Mouse (Mus musculus) skeletal muscle tissue, postnatal 0 days (tissue): Measurements from ENCODE around the gene Psd. TPM values are rescaled to one million over a fixed set of nuclear protein-coding genes. Genes with fewer than 3 reads are reported as not detected.

Source experiments
- microRNA counts: library from miRNA; unstranded; fragments of <30 nt; microRNA quantifications from one replicate; lab custom pipeline; 2015
- microRNA-seq, 2 experiments: library from miRNA; unstranded; fragments of <30 nt; microRNA quantifications; one replicate each; pipeline ENCODE4; 2016
- polyA plus RNA-seq: library from polyadenylated mRNA; unstranded; fragments of >200 nt; fragmentation: Nextera tagmentation; extraction: Ambion mirVana; gene quantifications from 2 replicates; pipeline ENCODE4 v1.2.1, GENCODE M21; 2015

The Psd gene
- polyA plus RNA-seq: 1.5 and 1.6 TPM in 2 replicates

DNA sequence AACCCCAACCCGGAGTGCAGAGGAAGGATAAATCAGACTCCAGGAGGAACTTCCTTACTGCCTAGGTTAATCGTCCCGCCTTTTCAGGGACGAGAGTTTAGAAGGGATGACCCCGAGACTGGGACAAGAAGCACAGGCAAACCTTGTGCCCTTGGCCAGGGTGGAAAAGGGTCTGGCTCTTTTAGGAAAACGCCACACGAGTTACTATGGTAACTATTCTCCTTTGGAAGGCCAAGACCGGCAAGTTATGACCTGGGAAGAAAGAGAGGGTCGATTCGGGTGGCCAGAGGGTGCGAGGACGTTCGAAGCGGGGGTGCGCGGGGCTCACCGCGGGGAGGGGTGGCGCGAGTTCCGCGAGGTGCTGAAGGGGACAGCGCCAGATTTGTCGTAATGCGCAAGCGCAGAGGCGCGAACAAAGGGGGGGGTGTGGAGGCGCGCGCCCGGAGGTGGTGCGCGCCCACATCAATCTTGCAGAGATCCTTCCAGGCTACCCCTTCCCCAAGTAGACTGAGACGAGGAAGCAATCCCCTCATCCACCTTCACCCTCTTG lies at the start of gene Psd:
Gene Psd (minus strand): TSS at position 401 of the 550 bp plus-strand sequence.

DNA sequence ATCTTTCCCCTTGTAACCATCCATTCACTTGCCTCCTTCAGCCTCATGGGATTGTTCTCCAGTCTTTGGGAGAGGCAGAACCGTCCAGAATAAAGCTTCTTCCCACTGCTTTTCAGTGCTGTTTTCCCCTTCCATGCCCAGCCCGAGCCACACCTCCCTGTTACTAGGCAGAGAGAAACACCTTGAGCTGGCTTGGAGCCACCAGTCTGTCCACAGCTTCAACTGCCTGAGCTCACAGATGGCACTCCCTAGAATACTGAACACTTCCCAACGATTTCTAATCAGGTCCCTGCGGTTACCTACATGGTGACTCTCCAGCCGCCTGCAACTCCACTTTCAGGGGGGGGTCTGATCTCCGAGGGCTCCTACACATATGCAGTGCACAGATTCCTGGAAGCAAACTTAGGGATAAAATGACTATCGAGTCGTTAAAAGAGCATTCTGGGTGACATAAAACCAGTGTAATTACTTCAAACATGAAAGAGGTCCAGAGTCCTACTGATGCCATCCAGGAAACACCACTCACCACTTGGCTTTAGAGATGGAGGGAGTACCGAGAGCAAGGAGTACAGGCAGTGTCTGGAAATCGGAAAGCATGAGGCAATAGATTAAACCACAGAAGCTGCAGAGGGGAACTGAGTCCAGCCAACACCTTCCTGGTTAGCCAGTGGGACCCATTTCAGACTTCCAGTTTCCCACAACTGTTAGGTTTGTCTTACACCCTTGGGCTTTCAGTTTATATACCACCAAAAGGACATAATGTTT lies 23.4 kb upstream of the Psd start, which contains the start of gene 2310034G01Rik:
Gene 2310034G01Rik (minus strand): TSS at position 135 of the 765 bp plus-strand sequence.

DNA sequence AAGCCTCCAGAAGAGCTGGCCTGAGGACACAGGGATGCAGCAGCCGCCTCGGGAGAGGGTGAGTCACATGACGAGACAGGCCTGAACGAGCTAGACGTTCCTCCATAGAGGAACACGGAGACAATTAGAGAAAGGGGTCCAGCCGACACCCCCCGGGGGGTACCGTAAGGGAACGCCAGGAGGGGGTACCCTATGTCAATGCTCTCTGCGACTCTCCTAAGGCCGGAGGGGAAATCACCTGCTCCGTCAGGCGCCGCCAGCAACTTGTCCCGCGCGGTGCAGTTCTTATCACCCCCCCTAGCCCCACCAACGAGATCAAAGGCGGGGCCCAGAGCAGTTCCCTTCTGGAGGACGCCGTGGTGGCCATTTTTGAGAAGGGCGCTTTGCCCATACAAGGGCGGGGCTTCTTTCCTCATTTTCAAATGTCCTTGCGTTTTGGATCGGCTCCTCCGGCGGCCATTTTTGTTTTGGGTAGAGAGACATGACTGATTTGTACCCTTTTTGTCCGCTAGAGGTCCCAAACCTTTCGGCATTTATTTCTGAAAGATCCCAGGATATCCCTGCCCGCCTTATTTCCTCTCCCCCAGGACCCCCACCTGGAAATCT lies 11.5 kb upstream of the Psd start, which contains the start of gene Cuedc2:
Gene Cuedc2 (minus strand): TSS at position 372 of the 606 bp plus-strand sequence.

DNA sequence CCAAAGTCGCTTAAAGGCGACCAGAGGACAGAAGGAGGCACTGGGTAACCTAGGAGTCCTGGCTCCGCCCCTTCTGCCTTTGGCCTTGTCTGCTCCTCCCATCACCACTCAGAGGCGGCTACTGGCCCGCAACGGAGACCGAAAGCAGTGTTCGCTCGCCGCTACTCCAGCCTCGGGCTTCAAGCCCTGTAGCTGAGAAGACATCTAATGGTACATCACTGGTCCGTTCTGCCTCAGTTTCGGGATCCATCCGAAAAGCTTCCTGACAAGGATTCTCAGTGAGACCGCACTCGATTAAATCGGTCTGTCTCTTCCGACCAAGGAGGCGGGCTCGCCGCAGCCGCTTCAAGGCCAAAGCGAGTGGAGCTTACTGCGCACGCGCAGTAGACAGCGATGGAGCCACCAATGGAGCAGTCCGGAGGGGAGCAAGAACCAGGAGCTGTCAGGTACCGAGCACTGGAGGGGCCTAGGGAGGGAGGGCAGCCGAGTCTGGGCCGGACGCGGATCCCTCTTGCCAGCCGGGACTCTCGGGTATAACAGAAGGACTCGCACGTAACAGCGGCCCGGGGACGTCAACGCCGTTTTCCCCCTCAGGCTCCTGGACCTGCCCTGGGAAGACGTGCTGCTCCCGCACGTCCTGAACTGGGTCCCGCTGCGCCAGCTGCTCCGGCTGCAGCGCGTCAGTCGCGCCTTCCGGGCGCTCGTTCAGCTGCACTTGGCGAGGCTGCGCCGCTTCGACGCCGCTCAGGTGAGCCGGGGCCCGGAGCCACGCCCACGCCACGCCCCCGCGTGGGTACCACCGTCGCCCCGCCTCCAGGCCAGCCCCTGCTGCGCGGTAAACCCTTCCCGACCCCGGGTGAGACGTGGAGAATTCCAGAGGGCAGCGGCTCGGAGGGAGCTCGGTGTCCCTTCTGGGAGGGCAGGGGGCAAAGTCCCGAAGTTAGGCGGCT lies 1.4 kb upstream of the Psd start, which contains the start of gene Fbxl15:
Gene Fbxl15 (plus strand): TSS at position 104 of the 950 bp plus-strand sequence.

DNA sequence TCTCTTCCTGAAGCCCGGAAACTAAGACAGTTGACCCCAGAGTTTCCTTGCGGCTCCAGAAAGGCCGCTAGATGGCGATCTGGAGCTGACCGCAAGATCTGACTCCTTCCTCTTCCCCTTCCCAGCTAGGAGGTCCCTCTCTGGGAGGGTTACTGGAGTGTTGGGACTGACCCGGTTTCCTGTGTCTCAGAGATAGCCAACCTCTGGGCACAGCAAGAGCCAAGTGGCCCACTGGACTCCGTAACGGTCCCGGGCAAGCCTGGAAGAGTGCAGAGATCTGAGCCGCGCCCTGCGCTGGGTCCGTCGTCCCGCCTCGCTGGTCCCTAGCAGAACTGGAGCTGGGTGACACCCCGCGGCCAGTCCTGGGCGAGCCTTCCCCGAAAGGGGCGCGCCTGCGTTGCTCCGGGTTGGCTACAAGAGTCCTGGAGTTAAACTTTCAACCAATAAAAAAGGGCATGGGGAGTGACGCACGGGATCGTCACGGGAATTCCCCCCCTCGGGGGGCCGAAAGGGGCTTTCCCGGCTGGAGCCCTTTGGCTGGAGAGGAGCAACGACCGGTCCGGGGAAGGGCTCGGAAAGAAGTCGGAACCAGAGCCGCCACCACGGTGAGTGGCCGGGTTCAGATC lies 22.6 kb downstream of the Psd start, which contains the start of gene Nfkb2:
Gene Nfkb2 (plus strand): TSS at position 105 of the 626 bp plus-strand sequence.

MicroRNA genes within 50 kb of the gene (microRNA counts, 519-probe panel; counts per million panel counts)
- microRNA mmu-miR-146b (lab: Ali Mortazavi, UCI): 296 counts per million, percentile 58 among the panel's probes with 10 or more counts

Small RNAs within 50 kb of the gene (microRNA-seq; reads per million reads assigned to microRNA genes)
- gene Mir146b: 0 to 0.21 reads per million in 2 experiments

Other genes starting within 250 kb of the Psd start
- 1.9 and 2.9 TPM in 2 replicates for gene Elovl3, start 195.3 kb downstream of the Psd start, polyA plus RNA-seq
- gene Pitx3, start 178.8 kb downstream of the Psd start, polyA plus RNA-seq: 29.3 and 30.5 TPM in 2 replicates
- gene Gbf1, start 174.6 kb downstream of the Psd start, polyA plus RNA-seq: 33.6 and 34.4 TPM in 2 replicates
- gene Nfkb2, start 22.8 kb downstream of the Psd start, polyA plus RNA-seq: 8.2 and 10.2 TPM in 2 replicates
- 7.3 and 8.7 TPM in 2 replicates for gene Fbxl15, start 1.0 kb upstream of the Psd start, polyA plus RNA-seq
- gene Cuedc2, start 11.5 kb upstream of the Psd start, polyA plus RNA-seq: 141 and 149 TPM in 2 replicates
- gene Mfsd13a, start 14.0 kb upstream of the Psd start, polyA plus RNA-seq: 1.6 and 2.4 TPM in 2 replicates
- gene 2310034G01Rik, start 23.1 kb upstream of the Psd start, polyA plus RNA-seq: 1.2 and 1.4 TPM in 2 replicates
- 64.6 and 72.9 TPM in 2 replicates for gene Actr1a, start 68.6 kb upstream of the Psd start, polyA plus RNA-seq
- gene Sufu, start 69.7 kb upstream of the Psd start, polyA plus RNA-seq: 9.9 and 10.8 TPM in 2 replicates
- 13.8 and 14.1 TPM in 2 replicates for gene Trim8, start 174.5 kb upstream of the Psd start, polyA plus RNA-seq
- 74.2 and 74.4 TPM in 2 replicates for gene Arl3, start 246.0 kb upstream of the Psd start, polyA plus RNA-seq
- gene Sfxn2, start 246.2 kb upstream of the Psd start, polyA plus RNA-seq: 7.5 and 8.7 TPM in 2 replicates